37 mouse cellular contexts compared by ENCODE assay signal in the genomic region with DNA sequence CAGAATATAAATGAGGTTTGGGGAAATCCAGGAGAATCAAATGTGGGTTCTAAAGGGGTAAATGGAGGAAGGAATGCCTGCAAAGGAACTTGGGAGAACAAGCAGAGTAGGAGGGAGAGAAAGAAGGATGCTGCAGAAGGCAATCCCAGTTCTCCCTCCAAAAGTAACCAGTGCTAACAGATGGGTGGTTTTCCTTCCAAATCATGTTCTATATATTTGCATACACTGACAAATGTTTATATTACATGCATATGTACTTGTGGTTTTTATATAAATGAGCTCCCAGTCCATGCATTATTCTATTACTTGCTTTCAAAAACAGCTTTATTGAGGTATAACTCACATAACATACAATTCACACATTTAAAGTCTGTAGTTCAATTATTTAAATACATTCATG. TPM values are rescaled to one million over a fixed set of nuclear protein-coding genes. Genes with fewer than 3 reads are reported as not detected.
"Had no signal": no experiment of that assay in that cellular context is flagged by ENCODE, and none has a peak within 500 bp of the region (broad histone marks: within the 10 kb centered on the region; RNA-seq: fewer than 3 reads in every experiment).

No protein-coding gene starts in this region.

- H3K27me3 ChIP-seq: limb, embryonic 12.5 days; limb, embryonic 13.5 days; limb, embryonic 15.5 days; liver, embryonic 12.5 days; liver, embryonic 13.5 days; liver, embryonic 15.5 days; lung, embryonic 15.5 days; midbrain, embryonic 12.5 days; midbrain, embryonic 13.5 days; midbrain, embryonic 15.5 days; neural tube, embryonic 12.5 days; neural tube, embryonic 13.5 days had no signal

- H3K9ac ChIP-seq: limb, embryonic 12.5 days; limb, embryonic 13.5 days; limb, embryonic 15.5 days; liver, embryonic 12.5 days; liver, embryonic 13.5 days; liver, embryonic 14.5 days; liver, embryonic 15.5 days; liver, postnatal 0 days; lung, embryonic 14.5 days; lung, embryonic 15.5 days; midbrain, embryonic 12.5 days; midbrain, embryonic 13.5 days; midbrain, embryonic 15.5 days; neural tube, embryonic 12.5 days; neural tube, embryonic 13.5 days had no signal

- H3K4me2 ChIP-seq: limb, embryonic 12.5 days; limb, embryonic 13.5 days; limb, embryonic 15.5 days; liver, embryonic 11.5 days; liver, embryonic 12.5 days; liver, embryonic 13.5 days; liver, embryonic 15.5 days; lung, embryonic 14.5 days; lung, embryonic 15.5 days; midbrain, embryonic 11.5 days; midbrain, embryonic 12.5 days; midbrain, embryonic 13.5 days; midbrain, embryonic 15.5 days; neural tube, embryonic 12.5 days; neural tube, embryonic 13.5 days had no signal

- H3K9me3 ChIP-seq: limb, embryonic 10.5 days; limb, embryonic 12.5 days; limb, embryonic 13.5 days; limb, embryonic 15.5 days; liver, embryonic 12.5 days; liver, embryonic 13.5 days; liver, embryonic 15.5 days; lung, embryonic 15.5 days; megakaryocyte, embryonic 14.5 days; midbrain, embryonic 10.5 days; midbrain, embryonic 12.5 days; midbrain, embryonic 13.5 days; midbrain, embryonic 15.5 days; neural tube, embryonic 12.5 days; neural tube, embryonic 13.5 days had no signal

- DNase-seq: left cerebral cortex, postnatal 4 days; liver; liver, embryonic 13.5 days; liver, postnatal 0 days; lung, adult 18-20 months; lung, adult 2 months; lung, embryonic 14.5 days; lung, postnatal 10 days; lung, postnatal 14 days; lung, postnatal 36 days; lung, postnatal 4 days; midbrain, embryonic 14.5 days had no signal

- ATAC-seq: liver, embryonic 12.5 days; liver, postnatal 0 days; lung, postnatal 0 days; midbrain, embryonic 13.5 days; midbrain, embryonic 15.5 days; midbrain, embryonic 16.5 days had no signal

- H3K27ac ChIP-seq: limb, embryonic 10.5 days; limb, embryonic 12.5 days; limb, embryonic 13.5 days; limb, embryonic 15.5 days; liver, embryonic 12.5 days; liver, embryonic 13.5 days; liver, embryonic 14.5 days; liver, embryonic 15.5 days; lung, embryonic 15.5 days; macrophage; midbrain, embryonic 10.5 days; midbrain, embryonic 12.5 days; midbrain, embryonic 13.5 days; midbrain, embryonic 15.5 days; neural tube, embryonic 12.5 days; neural tube, embryonic 13.5 days had no signal

- H3K4me3 ChIP-seq: limb, embryonic 10.5 days; limb, embryonic 12.5 days; limb, embryonic 13.5 days; limb, embryonic 15.5 days; liver, embryonic 12.5 days; liver, embryonic 13.5 days; liver, embryonic 15.5 days; lung, embryonic 15.5 days; megakaryocyte, embryonic 14.5 days; midbrain, embryonic 10.5 days; midbrain, embryonic 12.5 days; midbrain, embryonic 13.5 days; midbrain, embryonic 15.5 days; myocyte; neural tube, embryonic 12.5 days; neural tube, embryonic 13.5 days had no signal

- H3K4me1 ChIP-seq: limb, embryonic 10.5 days; limb, embryonic 12.5 days; limb, embryonic 13.5 days; limb, embryonic 15.5 days; liver, embryonic 12.5 days; liver, embryonic 13.5 days; liver, embryonic 15.5 days; lung, embryonic 15.5 days; megakaryocyte, embryonic 14.5 days; midbrain, embryonic 10.5 days; midbrain, embryonic 12.5 days; midbrain, embryonic 13.5 days; midbrain, embryonic 15.5 days; neural tube, embryonic 12.5 days; neural tube, embryonic 13.5 days had no signal

- H3K36me3 ChIP-seq: limb, embryonic 10.5 days; limb, embryonic 12.5 days; limb, embryonic 13.5 days; limb, embryonic 15.5 days; liver, embryonic 12.5 days; liver, embryonic 13.5 days; liver, embryonic 15.5 days; lung, embryonic 15.5 days; midbrain, embryonic 10.5 days; midbrain, embryonic 12.5 days; midbrain, embryonic 13.5 days; midbrain, embryonic 15.5 days; neural tube, embryonic 12.5 days; neural tube, embryonic 13.5 days had no signal

RNA-seq across cellular contexts. Expression of a gene that starts 53.7 kb away (rescaled TPM):
- total RNA-seq: liver, adult 2 months; megakaryocyte, adult 5-6 weeks; megakaryocyte-erythroid progenitor cell, adult 5-6 weeks; monocyte, adult 5-6 weeks had no signal
- polyA plus RNA-seq: liver, adult 2 months; macrophage had no signal
